12 mouse cellular contexts compared by ENCODE assay signal in genomic region chr5:124073682-124074081, GRCm38 (mm10). TPM values are rescaled to one million over a fixed set of nuclear protein-coding genes. Genes with fewer than 3 reads are reported as not detected.
DNase-seq lines count a peak whose midpoint lies in the region; ATAC-seq lines count a peak whose summit lies in the region.
"Had no signal": no experiment of that assay in that cellular context is flagged by ENCODE, and none has a peak within 500 bp of the region (broad histone marks: within the 10 kb centered on the region; RNA-seq: fewer than 3 reads in every experiment).

No protein-coding gene starts in this region.

- H3K4me3 ChIP-seq in forebrain, embryonic 13.5 days: no peak overlapping the region
- H3K4me3 ChIP-seq in forebrain, embryonic 14.5 days (ENCODE audit: low read depth, low read length): no peak overlapping the region
- H3K4me3 ChIP-seq in kidney, embryonic 15.5 days (replicated peaks): no peak overlapping the region
- no peak overlapping the region for H3K4me3 ChIP-seq in limb, embryonic 12.5 days (replicated peaks)
- H3K4me3 ChIP-seq: left cerebral cortex, adult 2 months; lung, embryonic 15.5 days had no signal

- no peak overlapping the region for H3K4me2 ChIP-seq in forebrain, embryonic 13.5 days
- no peak overlapping the region for H3K4me2 ChIP-seq in forebrain, embryonic 14.5 days (ENCODE audit: low read length)
- no peak overlapping the region for H3K4me2 ChIP-seq in kidney, embryonic 15.5 days
- no peak overlapping the region for H3K4me2 ChIP-seq in limb, embryonic 12.5 days
- H3K4me2 ChIP-seq: lung, embryonic 15.5 days had no signal

- H3K9me3 ChIP-seq in forebrain, embryonic 13.5 days (replicated peaks): no peaks in the 10 kb centered on the region
- no peaks in the 10 kb centered on the region for H3K9me3 ChIP-seq in forebrain, embryonic 14.5 days (replicated peaks; ENCODE audit: control insufficient read depth, low read length)
- H3K9me3 ChIP-seq in kidney, embryonic 15.5 days (replicated peaks): no peaks in the 10 kb centered on the region
- H3K9me3 ChIP-seq in limb, embryonic 12.5 days: no peaks in the 10 kb centered on the region
- H3K9me3 ChIP-seq: lung, embryonic 15.5 days had no signal

- peaks cover 30% of the 10 kb centered on the region for H3K4me1 ChIP-seq in forebrain, embryonic 13.5 days
- peaks cover 10% of the 10 kb centered on the region for H3K4me1 ChIP-seq in forebrain, embryonic 14.5 days (ENCODE audit: control insufficient read depth, insufficient read depth, low read length)
- peaks cover 54% of the 10 kb centered on the region for H3K4me1 ChIP-seq in kidney, embryonic 15.5 days
- H3K4me1 ChIP-seq in limb, embryonic 12.5 days (replicated peaks): peaks cover 18% of the 10 kb centered on the region

- peak overlapping the region; percentile 1; the same call in 1 of the 2 replicates for H3K9ac ChIP-seq in forebrain, embryonic 13.5 days
- no peak overlapping the region for H3K9ac ChIP-seq in forebrain, embryonic 14.5 days (ENCODE audit: low read length)
- H3K9ac ChIP-seq in kidney, embryonic 15.5 days: no peak overlapping the region
- 0 out of 2 replicates have a peak overlapping the region, but pooled peaks have one; percentile 12 for H3K9ac ChIP-seq in limb, embryonic 12.5 days (replicated peaks)
- H3K9ac ChIP-seq: lung, embryonic 15.5 days had no signal

- H3K27ac ChIP-seq in forebrain, embryonic 13.5 days: peak overlapping the region; percentile 14; the same call in 1 of the 2 replicates
- no peak overlapping the region for H3K27ac ChIP-seq in forebrain, embryonic 14.5 days (ENCODE audit: low read depth, low read length)
- H3K27ac ChIP-seq in kidney, embryonic 15.5 days: peak overlapping the region; percentile 68; the same call in 1 of the 2 replicates
- H3K27ac ChIP-seq in limb, embryonic 12.5 days: 0 out of 2 replicates have a peak overlapping the region, but pooled peaks have one; percentile 41
- H3K27ac ChIP-seq: left cerebral cortex, adult 2 months; lung, embryonic 15.5 days had no signal

- no peaks in the 10 kb centered on the region for H3K36me3 ChIP-seq in forebrain, embryonic 13.5 days (ENCODE audit: poor library complexity, severe bottlenecking)
- H3K36me3 ChIP-seq in forebrain, embryonic 14.5 days (ENCODE audit: control insufficient read depth, insufficient read depth, low read length): no peaks in the 10 kb centered on the region
- H3K36me3 ChIP-seq in kidney, embryonic 15.5 days: no peaks in the 10 kb centered on the region
- H3K36me3 ChIP-seq in limb, embryonic 12.5 days: no peaks in the 10 kb centered on the region
- H3K36me3 ChIP-seq: lung, embryonic 15.5 days had no signal

- 59% methylated on average over 9 of the region's 9 CpGs for WGBS in forebrain, embryonic 13.5 days
- WGBS in forebrain, embryonic 14.5 days: 58% methylated on average over 9 of the region's 9 CpGs
- 33% methylated on average over 9 of the region's 9 CpGs for WGBS in kidney, embryonic 15.5 days
- WGBS in limb, embryonic 12.5 days: 40% methylated on average over 9 of the region's 9 CpGs

- DNase-seq in forebrain, embryonic 14.5 days (ENCODE audit: low spot score): no peak
- DNase-seq in kidney, adult 11 months: no peak
- peak; percentile 66 for DNase-seq in embryo, embryonic 10 days (ENCODE audit: low spot score)
- DNase-seq in Muller cell, postnatal 12 days (ENCODE audit: inconsistent ontology term): no peak
- DNase-seq in cerebellum, adult 9-10 months: no peak
- DNase-seq: B cell, adult 2 months had no signal

- H3K27me3 ChIP-seq in forebrain, embryonic 13.5 days: no peaks in the 10 kb centered on the region
- no peaks in the 10 kb centered on the region for H3K27me3 ChIP-seq in forebrain, embryonic 14.5 days (replicated peaks; ENCODE audit: control insufficient read depth, insufficient read depth, low read length)
- no peaks in the 10 kb centered on the region for H3K27me3 ChIP-seq in kidney, embryonic 15.5 days
- H3K27me3 ChIP-seq in limb, embryonic 12.5 days: no peaks in the 10 kb centered on the region
- H3K27me3 ChIP-seq: lung, embryonic 15.5 days; Patski had no signal

- no peak for ATAC-seq in forebrain, embryonic 13.5 days
- ATAC-seq in forebrain, embryonic 14.5 days: no peak
- ATAC-seq in kidney, embryonic 15.5 days (replicated peaks; ENCODE audit: low FRiP score): peak; percentile 67
- no peak for ATAC-seq in limb, embryonic 12.5 days (ENCODE audit: insufficient number of reproducible peaks, insufficient read depth, low FRiP score, low TSS enrichment, low read depth)
- ATAC-seq: Patski had no signal

RNA-seq across cellular contexts. Expression of gene Abcb9, which starts 21.9 kb away (rescaled TPM):
- 5.8 and 6.1 TPM in 2 replicates for polyA plus RNA-seq in forebrain, embryonic 13.5 days (2015; fragmentation: Nextera tagmentation; extraction: Ambion mirVana)
- polyA plus RNA-seq in forebrain, embryonic 14.5 days (2014; fragmentation: Nextera tagmentation; extraction: Ambion mirVana): 6.8 and 7.9 TPM in 2 replicates
- polyA plus RNA-seq in kidney, embryonic 15.5 days (2015; fragmentation: Nextera tagmentation; extraction: Ambion mirVana): 1.5 and 1.7 TPM in 2 replicates
- polyA plus RNA-seq in limb, embryonic 12.5 days (2016; fragmentation: Nextera tagmentation; extraction: Ambion mirVana): 0.66 and 1.5 TPM in 2 replicates

RNA-seq across cellular contexts. Expression of gene Ogfod2, which starts 38.4 kb away (rescaled TPM):
- polyA plus RNA-seq in forebrain, embryonic 13.5 days (2015; fragmentation: Nextera tagmentation; extraction: Ambion mirVana): 23.5 and 24.3 TPM in 2 replicates
- 19.8 and 21.0 TPM in 2 replicates for polyA plus RNA-seq in forebrain, embryonic 14.5 days (2014; fragmentation: Nextera tagmentation; extraction: Ambion mirVana)
- 22.5 and 24.7 TPM in 2 replicates for polyA plus RNA-seq in kidney, embryonic 15.5 days (2015; fragmentation: Nextera tagmentation; extraction: Ambion mirVana)
- polyA plus RNA-seq in limb, embryonic 12.5 days (2016; fragmentation: Nextera tagmentation; extraction: Ambion mirVana): 13.9 and 18.5 TPM in 2 replicates

RNA-seq across cellular contexts. Expression of gene Vps37b, which starts 41.6 kb away (rescaled TPM):
- polyA plus RNA-seq in forebrain, embryonic 13.5 days (2015; fragmentation: Nextera tagmentation; extraction: Ambion mirVana): 86.5 and 92.2 TPM in 2 replicates
- polyA plus RNA-seq in forebrain, embryonic 14.5 days (2014; fragmentation: Nextera tagmentation; extraction: Ambion mirVana): 70.5 and 86.6 TPM in 2 replicates
- polyA plus RNA-seq in kidney, embryonic 15.5 days (2015; fragmentation: Nextera tagmentation; extraction: Ambion mirVana): 33.8 and 35.3 TPM in 2 replicates
- 40.7 and 41.6 TPM in 2 replicates for polyA plus RNA-seq in limb, embryonic 12.5 days (2016; fragmentation: Nextera tagmentation; extraction: Ambion mirVana)

RNA-seq across cellular contexts. Expression of gene Arl6ip4, which starts 42.2 kb away (rescaled TPM):
- polyA plus RNA-seq in forebrain, embryonic 13.5 days (2015; fragmentation: Nextera tagmentation; extraction: Ambion mirVana): 80.8 and 83.0 TPM in 2 replicates
- 52.1 and 56.5 TPM in 2 replicates for polyA plus RNA-seq in forebrain, embryonic 14.5 days (2014; fragmentation: Nextera tagmentation; extraction: Ambion mirVana)
- 101 and 108 TPM in 2 replicates for polyA plus RNA-seq in kidney, embryonic 15.5 days (2015; fragmentation: Nextera tagmentation; extraction: Ambion mirVana)
- polyA plus RNA-seq in limb, embryonic 12.5 days (2016; fragmentation: Nextera tagmentation; extraction: Ambion mirVana): 117 and 127 TPM in 2 replicates

Comparison
In these comparisons a context has a peak if more than half of its experiments do, and no peak if none do; other contexts are left out.
1. H3K9ac ChIP-seq: peak in forebrain, embryonic 13.5 days (single experiment) and limb, embryonic 12.5 days (single experiment); none in forebrain, embryonic 14.5 days (single experiment) and kidney, embryonic 15.5 days (single experiment).